Mouse (Mus musculus) inflammation-experienced regulatory T-cells, adult 6 months (primary cell): Measurements from ENCODE around the gene Eef1b2. TPM values are rescaled to one million over a fixed set of nuclear protein-coding genes. Genes with fewer than 3 reads are reported as not detected.
"Not testable (repeated sequence)": the region's sequence is repeated elsewhere in the genome, so short reads cannot be mapped to it uniquely, and the experiment has no call there.

Experiments
- ATAC-seq: one replicate; pipeline ENCODE4 v1.8.0; 2017
- polyA plus RNA-seq, 3 experiments: library from polyadenylated mRNA; unstranded; fragments of 100-300 nt; shearing (Covaris generic); gene quantifications; one replicate each; pipeline ENCODE4 v1.2.1; 2017

The Eef1b2 gene
- 1,000 to 10,000 TPM in 2 of 3 experiments, 100 to 1,000 TPM in 1; 826 to 1,123 (median 1,047) TPM for polyA plus RNA-seq

DNA sequence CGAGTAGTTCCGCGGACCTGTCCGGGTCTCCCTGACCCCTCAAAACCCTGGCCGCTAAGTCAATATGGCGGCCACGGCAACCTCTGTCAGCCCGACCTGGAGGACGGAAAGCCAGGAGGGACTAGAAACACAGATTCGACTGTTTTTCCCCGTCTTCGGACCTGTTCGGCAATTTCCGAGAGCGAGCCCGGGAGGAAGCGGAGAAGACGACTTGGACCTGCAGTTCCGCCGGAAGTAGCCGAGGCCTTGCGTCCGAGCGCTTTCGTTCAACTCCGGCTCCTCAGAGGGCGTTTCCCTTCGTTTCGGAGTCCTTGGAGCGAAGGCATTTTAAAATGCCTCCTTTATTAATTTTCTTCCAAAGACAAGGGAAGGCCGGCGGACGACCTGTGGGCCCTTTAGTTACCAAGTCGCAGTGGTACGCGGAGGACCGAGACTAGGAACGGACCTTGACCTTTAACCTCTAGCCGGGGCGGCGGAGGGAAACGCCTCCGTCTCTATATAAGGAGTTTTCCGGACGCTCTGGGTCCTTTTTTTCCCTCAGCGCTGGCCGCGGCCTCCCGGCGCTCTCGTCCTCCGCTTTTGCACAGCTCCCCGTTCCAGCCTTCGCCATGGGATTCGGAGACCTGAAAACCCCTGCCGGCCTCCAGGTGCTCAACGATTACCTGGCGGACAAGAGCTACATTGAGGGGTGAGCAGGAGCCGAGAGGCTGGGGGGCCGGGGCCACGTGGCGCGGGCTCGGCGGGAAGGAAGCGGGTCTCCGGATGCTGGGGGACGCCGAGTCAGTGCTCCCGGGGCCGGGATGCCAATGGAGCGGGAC is at the start of gene Eef1b2, which contains the start of gene Ndufs1:
TSS of gene Eef1b2 (plus strand) at position 222 of the 818 bp plus-strand sequence.
TSS of gene Ndufs1 (minus strand) at position 230 of the 818 bp plus-strand sequence.
- peak; percentile 83 for ATAC-seq

DNA sequence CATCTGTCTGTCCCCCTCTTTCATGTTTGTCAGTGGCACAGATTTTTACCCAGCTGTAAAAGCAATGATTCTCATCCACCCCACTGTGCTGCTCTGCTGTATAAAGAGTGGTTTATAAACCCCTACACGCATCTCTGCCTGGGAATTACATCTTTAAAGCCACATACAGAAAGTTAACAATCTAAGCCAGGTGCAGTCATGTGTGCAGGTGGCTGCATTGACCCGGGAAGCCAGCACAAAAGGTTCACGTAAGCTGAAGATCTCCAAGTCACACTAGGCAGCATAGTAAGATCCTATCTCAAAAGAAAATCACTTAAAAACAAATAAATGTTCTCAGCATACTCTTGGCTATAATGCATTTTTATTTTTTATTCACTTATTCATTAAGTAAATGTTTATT is 47.4 kb upstream of the Eef1b2 start:
- peak; percentile 19 for ATAC-seq

- ATAC-seq = peak; percentile 57
Measured at GRCm38 (mm10) chr1:63129857-63130690, 46.6 kb upstream of the Eef1b2 start.

DNA sequence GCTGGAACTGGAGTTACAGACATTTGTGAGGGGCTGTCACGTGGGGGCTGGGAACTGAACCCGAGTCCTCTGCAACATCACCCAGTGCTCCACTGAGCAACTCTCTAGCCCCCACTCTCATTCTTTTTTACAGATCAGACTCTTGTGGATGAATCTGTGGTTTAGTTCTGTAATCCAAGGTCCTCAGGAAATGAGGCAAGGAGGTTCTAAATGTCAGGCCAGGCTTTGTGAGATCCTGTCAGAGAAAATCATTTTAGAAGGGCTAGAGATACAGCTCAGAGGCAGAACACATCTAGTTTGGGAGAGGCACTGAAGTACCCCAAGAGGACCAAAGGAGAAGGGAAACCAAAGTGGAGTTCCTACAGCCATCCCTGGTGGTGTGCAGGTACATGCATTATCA is 45.7 kb upstream of the Eef1b2 start:
- no peak for ATAC-seq

DNA sequence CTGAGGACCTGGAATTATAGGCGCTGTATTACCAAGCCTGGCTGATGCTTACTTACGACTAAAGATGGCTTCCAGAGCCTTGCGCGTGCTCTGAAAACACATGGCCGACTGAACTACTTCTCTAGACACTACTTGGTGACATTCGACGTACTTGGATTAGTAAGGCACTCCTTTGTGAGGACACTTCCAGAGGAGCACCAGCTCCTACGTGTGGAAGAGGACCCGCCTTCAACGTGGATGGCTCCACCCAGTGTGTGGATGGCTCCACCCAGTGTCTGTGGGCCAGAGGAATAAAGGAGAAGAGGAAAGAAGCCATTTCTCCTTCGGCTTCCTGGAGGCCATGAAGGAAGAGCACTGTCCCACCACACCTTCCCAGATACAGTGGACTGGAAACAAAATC is 44.9 kb upstream of the Eef1b2 start:
- no peak for ATAC-seq

DNA sequence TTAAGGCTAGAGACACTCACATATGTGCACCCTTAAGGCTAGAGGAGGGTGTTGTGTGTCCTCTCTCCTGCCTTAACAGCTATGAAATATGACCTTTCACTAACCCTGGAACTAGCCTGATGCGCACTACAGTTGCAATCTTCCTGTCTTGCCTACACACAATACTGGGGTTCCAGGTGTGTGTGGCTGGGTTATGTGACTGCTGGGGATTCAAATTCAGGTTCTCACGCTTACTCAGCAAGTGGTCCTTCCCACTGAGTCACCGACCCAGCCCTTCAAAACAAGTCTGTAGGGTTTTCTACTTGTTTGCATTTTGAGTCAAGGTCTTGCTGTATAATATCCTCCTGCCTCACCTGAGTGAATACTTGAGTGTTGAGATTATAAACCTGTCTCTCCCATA is 42.1 kb upstream of the Eef1b2 start:
- ATAC-seq = no peak

DNA sequence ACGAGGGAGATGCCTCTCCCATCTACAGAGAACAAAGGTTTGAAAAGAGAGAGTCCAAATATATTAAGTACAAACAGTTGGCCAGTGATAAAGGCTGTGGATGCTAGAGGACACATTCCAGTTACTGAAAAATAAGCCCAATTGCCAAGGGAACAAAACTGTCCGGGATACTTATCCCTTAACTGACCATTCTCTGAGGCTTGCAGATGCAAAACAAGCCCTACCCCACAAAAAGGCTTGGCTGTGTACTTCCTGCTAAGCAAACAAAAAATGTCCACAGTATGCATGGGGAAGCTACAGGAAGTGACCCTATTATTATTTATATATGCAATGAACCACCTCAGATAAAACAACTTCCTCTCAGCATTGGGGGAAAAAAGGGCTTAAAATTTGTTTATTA is 38.7 kb upstream of the Eef1b2 start:
- ATAC-seq = no peak

DNA sequence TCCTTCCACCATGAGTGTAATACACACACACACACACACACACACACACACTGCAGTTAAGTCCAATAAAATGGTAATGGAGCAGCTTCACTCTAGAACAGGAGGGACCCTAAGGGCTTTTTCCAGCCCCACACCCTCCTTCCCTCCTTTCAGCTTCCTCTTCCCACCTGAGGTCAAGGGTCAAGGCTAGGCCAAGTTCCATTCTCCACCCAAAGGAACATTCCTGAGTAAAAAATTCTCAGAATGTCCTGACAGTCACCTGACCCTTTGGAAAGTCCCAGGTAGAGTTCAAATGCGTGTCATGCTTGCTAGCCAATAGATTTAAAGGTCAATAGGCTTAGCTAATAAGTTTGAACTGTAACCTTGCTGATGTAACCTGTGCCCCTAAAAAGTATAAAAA is 38.0 kb upstream of the Eef1b2 start:
- ATAC-seq = not testable (repeated sequence)

GRCm38 (mm10) chr1:63140231-63140630 is 36.4 kb upstream of the Eef1b2 start:
- ATAC-seq = no peak

DNA sequence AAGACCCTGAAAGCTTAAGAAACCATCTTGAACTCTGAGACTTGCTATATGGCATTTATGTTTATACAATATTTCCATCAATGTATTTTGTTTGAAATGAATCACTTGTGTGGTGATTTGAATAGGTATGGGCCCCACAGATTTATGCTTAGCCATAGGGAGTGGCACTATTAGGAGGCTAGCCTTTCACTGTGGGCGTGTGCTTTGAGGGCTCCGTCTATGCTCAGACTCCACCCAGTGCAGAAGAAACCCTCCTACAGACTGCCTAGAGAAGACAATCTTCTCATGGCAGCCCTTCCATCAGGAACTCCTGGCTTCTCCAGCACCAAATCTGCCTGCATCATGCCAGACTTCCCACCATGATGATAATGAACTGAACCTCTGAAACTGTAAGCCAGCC is 8.0 kb upstream of the Eef1b2 start:
- no peak for ATAC-seq

DNA sequence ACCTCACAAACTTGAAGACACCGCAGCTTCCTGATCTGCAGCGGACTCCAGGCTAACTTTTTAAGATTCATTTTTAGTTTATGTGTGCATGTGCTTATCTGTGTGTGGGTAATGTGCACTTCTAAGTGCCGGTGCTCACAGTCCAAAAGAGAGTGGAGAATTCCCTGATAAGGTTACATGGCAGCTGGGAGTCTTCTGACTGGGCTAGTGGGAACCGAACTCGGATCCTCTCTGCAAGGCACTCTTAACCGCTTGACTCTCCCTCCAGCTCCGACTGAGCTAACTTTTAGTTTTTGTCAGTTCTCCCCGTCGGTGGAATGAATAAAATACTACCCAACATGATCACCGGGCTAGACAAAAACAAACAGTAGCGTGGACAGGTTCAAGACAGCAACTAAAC is 772 bp upstream of the Eef1b2 start:
- no peak for ATAC-seq

DNA sequence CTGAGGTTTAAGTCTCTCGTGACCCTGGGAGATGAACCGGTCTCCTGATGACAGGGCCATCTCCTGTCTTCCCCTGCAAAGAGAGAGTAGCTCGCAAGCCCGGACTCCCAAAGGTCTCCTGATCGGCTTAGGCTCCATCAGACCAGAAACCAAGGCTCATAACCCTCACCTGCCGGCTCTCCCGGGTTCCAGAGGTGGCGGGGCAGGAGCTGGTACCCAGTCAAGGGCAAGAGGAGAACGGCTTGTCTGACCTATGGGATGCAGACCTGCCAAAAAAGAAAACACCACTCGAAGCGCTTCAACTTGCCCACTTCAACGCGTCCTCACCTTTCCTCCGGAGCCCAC is 394 bp upstream of the Eef1b2 start:
- ATAC-seq = peak; percentile 9

DNA sequence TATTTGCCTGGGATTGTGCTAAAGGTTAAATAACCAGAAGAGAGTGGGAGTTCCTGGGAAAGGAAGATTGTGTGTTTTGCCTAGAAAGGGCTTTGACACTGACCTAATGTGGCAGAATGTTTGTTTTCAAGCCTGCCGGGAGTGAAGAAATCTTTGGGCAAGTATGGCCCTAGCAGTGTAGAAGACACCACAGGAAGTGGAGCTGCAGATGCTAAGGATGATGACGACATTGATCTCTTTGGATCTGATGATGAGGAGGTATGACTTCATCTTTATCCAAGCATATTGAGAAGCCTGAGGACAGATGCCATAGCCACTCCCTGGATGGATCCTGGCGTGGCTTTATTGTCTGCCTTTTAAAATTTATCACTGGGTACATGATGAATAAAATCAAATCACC is 1.7 kb downstream of the Eef1b2 start:
- no peak for ATAC-seq

- ATAC-seq = no peak
Measured at GRCm38 (mm10) chr1:63180122-63180521, 3.5 kb downstream of the Eef1b2 start.

DNA sequence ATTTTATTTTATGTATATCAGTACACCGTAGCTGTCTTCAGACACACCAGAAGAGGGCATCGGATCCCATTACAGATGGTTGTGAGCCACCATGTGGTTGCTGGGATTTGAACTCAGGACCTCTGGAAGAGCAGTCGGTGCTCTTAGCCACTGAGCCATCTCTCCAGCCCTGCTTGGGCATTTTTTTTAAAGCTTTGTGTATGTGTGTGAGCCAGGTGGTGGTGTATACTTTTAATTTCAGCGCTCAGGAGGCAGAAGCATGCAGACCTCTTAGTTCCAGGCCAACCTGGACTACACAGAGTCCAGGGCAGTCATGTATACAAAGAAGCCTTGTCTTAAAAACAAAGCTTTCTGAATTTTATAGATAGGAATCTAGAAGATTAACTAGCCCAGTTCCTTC is 4.0 kb downstream of the Eef1b2 start:
- not testable (repeated sequence) for ATAC-seq

DNA sequence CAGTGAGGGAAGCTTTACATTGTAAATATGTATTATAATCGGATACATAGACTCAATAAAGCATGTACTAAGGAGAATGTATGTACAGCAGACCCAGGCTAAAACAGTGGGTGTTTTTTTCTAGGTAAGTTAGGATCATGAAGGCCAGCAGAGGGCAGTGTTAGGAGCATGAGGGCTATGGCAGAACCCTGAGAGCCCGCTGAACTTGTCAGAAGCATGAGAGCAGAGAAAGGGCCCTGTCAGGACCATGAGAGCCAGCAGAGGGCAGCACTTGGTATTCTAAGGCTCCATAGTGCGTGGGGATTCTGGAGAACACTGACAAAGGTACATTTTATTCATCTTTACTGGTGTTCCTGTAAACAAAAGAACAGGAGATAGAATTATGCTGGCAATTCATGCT is 4.4 kb downstream of the Eef1b2 start:
- peak; percentile 82 for ATAC-seq

- no peak for ATAC-seq
Measured at GRCm38 (mm10) chr1:63181480-63181879, 4.9 kb downstream of the Eef1b2 start.

DNA sequence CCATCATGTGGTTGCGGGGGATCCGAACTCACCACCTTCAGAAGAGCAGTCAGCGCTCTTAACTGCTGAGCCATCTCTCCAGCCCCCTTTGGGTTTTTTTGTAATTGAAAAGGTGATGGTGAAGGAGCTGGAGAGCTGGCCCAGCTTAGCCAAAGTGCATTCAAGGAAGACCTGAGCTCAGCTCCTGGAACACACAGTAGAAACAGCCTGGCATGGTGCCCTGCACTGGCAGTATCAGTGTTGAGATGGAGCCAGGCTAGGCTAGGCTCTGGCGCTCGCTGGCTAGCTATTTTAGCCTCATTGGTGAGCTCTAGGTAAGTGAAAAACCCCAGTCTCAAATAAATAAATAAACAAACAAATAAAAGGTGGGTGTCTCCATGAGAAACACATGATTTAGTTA is 5.6 kb downstream of the Eef1b2 start:
- no peak for ATAC-seq

GRCm38 (mm10) chr1:63182636-63183270 is 6.1 kb downstream of the Eef1b2 start:
- no peak for ATAC-seq

DNA sequence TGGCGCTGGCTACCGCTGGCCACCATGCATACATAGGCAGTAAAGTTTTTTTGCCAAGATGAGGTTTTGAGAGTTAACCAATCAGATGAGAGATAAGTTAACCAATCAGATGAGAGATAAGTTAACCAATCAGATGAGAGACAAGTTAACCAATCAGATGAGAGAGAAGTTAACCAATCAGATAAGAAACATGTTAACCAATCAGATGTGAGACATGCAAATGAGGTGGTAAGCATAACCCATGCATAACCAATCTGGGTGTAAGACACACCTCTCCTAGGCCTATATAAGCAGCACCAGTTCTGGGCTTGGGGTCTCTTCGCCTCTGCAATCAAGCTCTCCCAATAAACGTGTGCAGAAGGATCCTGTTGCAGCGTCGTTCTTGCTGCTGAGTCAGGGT is 8.8 kb downstream of the Eef1b2 start:
- not testable (repeated sequence) for ATAC-seq

GRCm38 (mm10) chr1:63188536-63188935 is 11.9 kb downstream of the Eef1b2 start:
- ATAC-seq = no peak

GRCm38 (mm10) chr1:63190851-63191250 is 14.2 kb downstream of the Eef1b2 start:
- no peak for ATAC-seq
